Mouse (Mus musculus) heart, adult 18-20 months (tissue): ENCODE data around the gene Ntrk2. TPM values are rescaled to one million over a fixed set of nuclear protein-coding genes. Genes with fewer than 3 reads are reported as not detected.

ENCODE experiments used
- DNase-seq, 2 experiments: peaks; one replicate each; pipeline ENCODE4 v3.0.0; 2021 to 2022; ENCODE audit warnings: mixed read lengths in 1 of 2
- total RNA-seq, 2 experiments: library from RNA; stranded (reverse); gene quantifications; 2 replicates each; pipeline ENCODE4 v1.2.3; 2021

Ntrk2 gene
- total RNA-seq, 2 experiments from 2014 or later: 1.2 to 4.8 TPM

GRCm38 (mm10) chr13:58924486-58924885, 118.1 kb downstream of the Ntrk2 start:
- no peak for DNase-seq

- peak; percentile 52 to 59 for DNase-seq
Observed at GRCm38 (mm10) chr13:58927186-58927585, 120.8 kb downstream of the Ntrk2 start.

- DNase-seq: peak in 1 of 2 experiments; percentile 20
Observed at GRCm38 (mm10) chr13:58927656-58928226, 121.4 kb downstream of the Ntrk2 start.

- DNase-seq: no peak
Observed at GRCm38 (mm10) chr13:58928668-58929436, 122.5 kb downstream of the Ntrk2 start.

- DNase-seq: peak in 1 of 2 experiments; percentile 21
Observed at GRCm38 (mm10) chr13:58930161-58930560, 123.8 kb downstream of the Ntrk2 start.

GRCm38 (mm10) chr13:58933126-58933525, 126.8 kb downstream of the Ntrk2 start:
- no peak for DNase-seq

GRCm38 (mm10) chr13:58934576-58935110, 128.3 kb downstream of the Ntrk2 start:
- no peak for DNase-seq

GRCm38 (mm10) chr13:58935956-58936495, 129.7 kb downstream of the Ntrk2 start:
- no peak for DNase-seq

- no peak for DNase-seq
Observed at GRCm38 (mm10) chr13:58937884-58938283, 131.5 kb downstream of the Ntrk2 start.

GRCm38 (mm10) chr13:58938464-58938863, 132.1 kb downstream of the Ntrk2 start:
- DNase-seq: no peak

- no peak for DNase-seq
Observed at GRCm38 (mm10) chr13:58940208-58940607, 133.8 kb downstream of the Ntrk2 start.

GRCm38 (mm10) chr13:58940798-58941197, 134.4 kb downstream of the Ntrk2 start:
- no peak for DNase-seq

- no peak for DNase-seq
Observed at GRCm38 (mm10) chr13:58945781-58946180, 139.4 kb downstream of the Ntrk2 start.

- no peak for DNase-seq
Observed at GRCm38 (mm10) chr13:58946589-58946988, 140.2 kb downstream of the Ntrk2 start.

GRCm38 (mm10) chr13:58947056-58947455, 140.7 kb downstream of the Ntrk2 start:
- DNase-seq: no peak

GRCm38 (mm10) chr13:58954331-58954730, 148.0 kb downstream of the Ntrk2 start:
- DNase-seq: no peak

- DNase-seq: no peak
Observed at GRCm38 (mm10) chr13:58954764-58955163, 148.4 kb downstream of the Ntrk2 start.

GRCm38 (mm10) chr13:58955237-58955777, 148.9 kb downstream of the Ntrk2 start:
- no peak for DNase-seq

GRCm38 (mm10) chr13:58958171-58958904, 152.0 kb downstream of the Ntrk2 start:
- DNase-seq: no peak

- DNase-seq: no peak
Observed at GRCm38 (mm10) chr13:58960321-58960720, 154.0 kb downstream of the Ntrk2 start.

- no peak for DNase-seq
Observed at GRCm38 (mm10) chr13:58964701-58965359, 158.5 kb downstream of the Ntrk2 start.

- no peak for DNase-seq
Observed at GRCm38 (mm10) chr13:58965826-58966225, 159.5 kb downstream of the Ntrk2 start.
